Mouse (Mus musculus): ENCODE results near the gene Mast4.

- TF ChIP-seq CTCF (IDR thresholded peaks at IDR 0.05; ENCODE audit: borderline replicate concordance, control insufficient read depth, extremely low read depth, insufficient read depth, low read length, poor library complexity) (no peak), POLR2A (IDR thresholded peaks at IDR 0.05; ENCODE audit: control insufficient read depth, extremely low read depth, insufficient read depth, low read length, poor library complexity) (no peak)
These were observed 445.3 kb downstream of the Mast4 start for GRCm38 (mm10) chr13:102888895-102889490.

Data from thymus, adult 2 months (tissue).